Mouse (Mus musculus) cortical plate, adult 2 months (tissue): ENCODE results near the gene Atf3.

Experiments
- CTCF ChIP-seq: fragments of 200-500 bp; IDR thresholded peaks from 2 replicates; pipeline ENCODE4 v1.5.1; 2011; ENCODE audit warnings: mild to moderate bottlenecking, control low read depth, low read length; ENCODE audit not compliant: insufficient read depth; ENCODE audit errors: extremely low read depth
- POLR2A ChIP-seq: fragments of 200-500 bp; IDR thresholded peaks from 2 replicates; pipeline ENCODE4 v1.6.1; 2011; ENCODE audit warnings: mild to moderate bottlenecking, low read length, control low read depth; ENCODE audit not compliant: insufficient read depth; ENCODE audit errors: extremely low read depth

GRCm38 (mm10) chr1:191258521-191258920, 40.7 kb upstream of the Atf3 start:
- no peak for TF ChIP-seq POLR2A
- TF ChIP-seq CTCF: no peak
